Mouse (Mus musculus) hematopoietic stem cell, adult 5-6 weeks (primary cell): ENCODE data around the gene Ahnak. TPM values are rescaled to one million over a fixed set of nuclear protein-coding genes. Genes with fewer than 3 reads are reported as not detected.

Source experiments
- ATAC-seq, 2 experiments: fragments of 125-278 bp in 1 of 2; replicated peaks in 1 of 2; 2 replicates each; pipeline ENCODE4 v1.8.0; 2016 to 2017; ENCODE audit warnings: inconsistent platforms in 2 of 2, mild to moderate bottlenecking in 2 of 2, moderate number of reproducible peaks in 2 of 2, low read depth in 1 of 2, moderate TSS enrichment in 1 of 2; ENCODE audit not compliant: low FRiP score in 2 of 2, poor library complexity in 2 of 2, severe bottlenecking in 2 of 2, insufficient read depth in 1 of 2, low TSS enrichment in 1 of 2
- total RNA-seq: library from RNA; stranded (forward); fragments of 172-1452, 232-1000 nt; gene quantifications from 2 replicates; pipeline ENCODE4 v1.2.3, GENCODE M21; 2017

The Ahnak gene
- total RNA-seq, 1 experiment from 2014 or later = 28.0 TPM

DNA sequence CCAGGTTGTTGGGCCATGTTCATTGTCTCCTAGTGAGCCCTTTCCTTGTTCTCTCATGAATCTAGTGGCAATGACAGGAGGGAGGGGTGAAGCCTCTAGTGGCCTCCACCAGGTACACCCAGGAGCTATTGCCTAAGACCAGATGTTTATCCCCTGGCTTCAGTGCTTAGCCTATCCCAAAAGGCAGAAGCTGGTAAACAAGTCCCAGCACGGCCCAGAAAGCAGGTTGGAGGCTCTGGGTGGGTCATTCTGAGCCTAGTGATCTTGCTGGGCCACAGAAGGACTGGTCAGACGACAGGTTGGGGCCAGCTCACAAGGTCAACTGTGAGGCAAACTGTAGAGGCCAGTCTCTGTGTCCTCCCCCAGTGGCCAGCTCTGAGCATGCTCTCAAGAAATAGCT, 101.6 kb downstream of the Ahnak start:
- ATAC-seq = no peak

DNA sequence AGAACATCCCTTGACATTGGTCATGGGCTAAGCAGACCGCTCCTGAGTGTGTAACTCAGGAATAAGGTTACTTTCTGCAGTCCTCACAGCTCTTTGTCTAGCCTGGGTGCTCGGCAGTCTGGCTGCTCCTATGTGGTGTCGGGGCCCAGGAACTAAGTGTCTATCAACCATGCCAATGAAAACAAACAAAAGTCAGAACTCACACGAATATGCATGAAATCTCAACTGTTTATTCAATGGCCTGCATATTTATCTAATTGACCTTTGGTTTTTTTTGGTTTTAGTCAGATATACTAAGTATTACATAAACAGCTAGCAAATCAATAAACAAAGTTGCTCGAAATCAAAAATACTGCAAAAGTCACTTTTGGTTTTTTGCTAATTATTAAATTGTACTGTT, 106.0 kb downstream of the Ahnak start:
- ATAC-seq = no peak

DNA sequence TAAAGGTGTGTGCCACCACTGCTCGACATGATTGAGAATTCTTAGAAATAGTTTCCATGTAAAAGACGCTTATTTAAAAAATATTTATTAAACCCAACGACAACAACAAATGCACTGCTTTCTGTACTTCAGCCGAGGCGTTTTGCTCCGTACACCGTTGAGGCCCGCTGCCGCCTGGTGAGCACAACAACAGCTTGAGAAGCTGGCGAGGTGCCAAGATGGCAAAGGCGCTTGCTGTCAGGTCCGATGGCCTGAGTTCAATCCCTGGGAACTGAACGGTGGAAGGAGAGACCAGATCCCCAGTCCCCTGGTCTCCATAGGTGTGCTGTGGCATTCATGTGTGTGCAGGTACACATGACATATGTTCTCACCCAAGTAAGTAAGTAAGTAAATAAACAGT, 108.4 kb downstream of the Ahnak start:
- no peak for ATAC-seq

DNA sequence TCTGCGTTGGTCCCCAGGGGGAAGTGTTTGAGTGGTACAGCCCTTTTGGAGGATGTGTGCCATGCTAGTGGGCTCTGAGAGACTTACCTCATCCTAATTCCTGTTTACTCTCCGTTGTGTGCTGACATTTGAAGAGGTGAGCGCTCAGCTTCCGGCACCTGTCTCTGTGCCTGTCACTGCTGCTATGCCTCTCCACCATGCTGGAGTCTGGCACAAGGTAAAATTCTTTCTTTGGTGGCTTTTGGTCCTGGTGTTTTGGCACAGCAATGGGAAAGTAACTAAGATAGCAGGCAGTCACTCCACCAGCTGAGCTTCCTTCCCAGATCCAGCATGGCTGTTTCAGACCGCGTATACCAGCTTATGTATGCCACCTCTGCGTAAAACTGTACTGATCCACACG, 110.7 kb downstream of the Ahnak start:
- ATAC-seq = no peak

DNA sequence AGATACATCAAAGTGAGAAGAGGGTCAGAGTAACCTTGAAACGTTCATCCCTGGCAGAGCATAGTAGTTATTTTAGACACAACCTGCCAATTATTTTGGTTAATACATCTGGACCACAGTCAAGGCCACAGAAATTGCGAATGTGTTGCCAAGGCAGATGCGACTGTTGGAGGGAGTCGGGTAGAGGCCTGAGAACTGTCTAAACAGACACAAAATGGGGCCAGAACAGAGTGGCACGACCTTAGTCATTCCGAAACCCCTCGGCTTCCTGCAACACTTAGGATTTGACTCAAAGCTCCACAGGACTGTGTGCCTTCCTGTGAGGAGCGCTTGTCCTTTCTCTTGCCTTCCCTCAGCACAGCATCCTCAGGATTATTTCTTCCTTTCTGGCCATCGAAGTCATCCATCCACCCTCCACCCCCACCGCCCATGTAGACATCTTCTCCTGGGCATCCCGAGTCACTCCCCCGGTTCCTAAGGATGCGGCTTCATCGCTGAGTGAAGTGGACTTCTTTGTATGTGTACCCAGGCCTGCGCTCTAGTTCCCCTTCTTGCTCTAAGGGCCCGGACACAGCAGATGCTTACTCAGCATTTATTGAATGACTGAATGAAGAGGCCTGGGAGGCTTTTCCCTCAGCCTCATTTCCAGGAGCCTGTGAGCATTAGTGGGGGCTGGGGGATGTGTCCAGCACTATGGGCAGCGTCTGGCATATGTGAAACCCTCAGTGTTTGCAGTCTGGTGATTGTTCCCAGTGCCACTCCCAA, 111.4 kb downstream of the Ahnak start:
- 0 out of 4 replicates have a peak, but pooled peaks of 1 of the 2 experiments have one; percentile 37 for ATAC-seq

DNA sequence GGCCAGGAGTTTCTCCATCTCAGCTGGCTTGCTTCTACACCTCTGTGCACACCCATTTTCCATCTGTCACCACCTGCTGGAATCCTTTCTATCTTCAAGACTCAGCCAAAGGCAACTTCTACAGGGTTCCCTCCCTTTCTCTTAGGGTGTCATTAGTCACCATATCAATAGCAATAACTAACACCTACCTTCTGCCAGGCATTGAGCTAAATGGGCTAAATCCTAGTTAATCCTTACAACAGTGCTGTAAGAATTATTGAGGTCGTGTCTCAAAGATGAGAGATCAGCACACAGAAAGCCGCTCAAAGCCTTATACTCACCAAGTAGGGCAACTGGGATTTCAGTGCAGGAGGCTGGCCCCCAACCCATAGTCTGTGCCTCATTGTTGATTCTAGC, 112.0 kb downstream of the Ahnak start:
- no peak for ATAC-seq

DNA sequence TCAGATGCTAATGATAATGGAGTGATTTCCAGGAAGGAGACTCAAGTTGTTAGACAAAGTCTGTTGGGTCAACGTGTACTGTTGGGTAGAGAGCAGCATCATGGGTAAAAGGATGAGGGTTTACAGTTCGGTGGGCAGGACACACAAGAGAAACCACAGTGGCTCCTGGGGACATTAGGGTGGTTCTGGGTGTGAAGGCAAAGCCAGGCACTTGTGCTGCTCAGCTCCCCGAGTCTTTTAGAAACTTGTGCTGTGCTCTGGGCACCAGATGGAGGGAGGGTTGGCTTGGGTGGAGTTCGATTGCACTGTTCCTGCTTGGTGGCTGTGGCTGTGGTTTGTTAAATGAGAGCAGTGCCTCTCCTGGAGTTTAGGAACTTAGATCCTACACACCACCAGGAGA, 114.9 kb downstream of the Ahnak start:
- ATAC-seq = no peak

DNA sequence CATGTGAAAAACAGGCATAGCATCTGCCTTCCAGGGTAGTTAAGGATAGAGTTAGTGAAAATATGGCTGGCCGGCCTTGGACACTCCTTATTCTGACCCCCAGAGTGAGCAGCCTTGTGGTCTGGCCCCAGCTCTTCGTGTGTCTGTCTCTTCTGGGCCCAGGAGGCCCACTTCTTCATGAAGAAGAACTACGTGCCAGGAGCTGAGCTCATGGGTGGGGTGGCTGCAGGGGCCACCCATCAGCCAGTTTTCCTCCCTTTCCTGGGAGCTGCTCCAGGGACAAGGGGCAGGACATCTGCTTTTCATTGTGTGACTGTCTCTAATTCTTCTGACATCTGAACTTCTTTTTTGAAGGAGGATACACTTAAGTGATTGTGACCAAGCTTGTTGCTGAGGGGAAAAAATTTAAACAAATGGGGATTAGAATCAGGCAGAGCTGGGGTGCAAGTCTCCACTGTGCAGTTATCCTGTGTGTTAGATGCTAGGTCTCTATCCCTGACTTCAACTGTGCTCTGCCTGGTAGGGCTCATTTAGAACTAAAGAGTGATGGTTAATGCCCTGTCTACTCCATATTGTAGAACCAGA, 116.1 kb downstream of the Ahnak start:
- no peak for ATAC-seq

DNA sequence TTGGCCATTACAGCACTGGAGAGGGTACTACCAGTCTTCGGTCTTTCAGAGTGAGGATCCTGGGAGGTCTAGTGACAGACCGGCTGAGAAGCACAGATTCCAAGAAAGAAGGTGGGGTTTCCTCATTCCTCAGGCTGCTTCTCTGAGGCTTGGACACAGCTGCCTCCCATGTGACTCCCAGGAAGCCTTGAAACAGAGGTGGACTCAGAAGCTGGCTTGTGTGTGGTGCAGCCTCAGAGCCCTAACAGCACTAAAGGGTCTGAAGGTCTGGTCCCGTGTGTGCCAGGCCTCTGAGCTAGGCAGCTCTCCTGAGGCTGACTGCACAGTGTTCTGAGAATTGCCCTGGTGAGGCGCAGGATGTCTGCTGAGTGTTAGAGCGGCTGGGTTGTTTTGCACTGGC, 117.0 kb downstream of the Ahnak start:
- no peak for ATAC-seq

DNA sequence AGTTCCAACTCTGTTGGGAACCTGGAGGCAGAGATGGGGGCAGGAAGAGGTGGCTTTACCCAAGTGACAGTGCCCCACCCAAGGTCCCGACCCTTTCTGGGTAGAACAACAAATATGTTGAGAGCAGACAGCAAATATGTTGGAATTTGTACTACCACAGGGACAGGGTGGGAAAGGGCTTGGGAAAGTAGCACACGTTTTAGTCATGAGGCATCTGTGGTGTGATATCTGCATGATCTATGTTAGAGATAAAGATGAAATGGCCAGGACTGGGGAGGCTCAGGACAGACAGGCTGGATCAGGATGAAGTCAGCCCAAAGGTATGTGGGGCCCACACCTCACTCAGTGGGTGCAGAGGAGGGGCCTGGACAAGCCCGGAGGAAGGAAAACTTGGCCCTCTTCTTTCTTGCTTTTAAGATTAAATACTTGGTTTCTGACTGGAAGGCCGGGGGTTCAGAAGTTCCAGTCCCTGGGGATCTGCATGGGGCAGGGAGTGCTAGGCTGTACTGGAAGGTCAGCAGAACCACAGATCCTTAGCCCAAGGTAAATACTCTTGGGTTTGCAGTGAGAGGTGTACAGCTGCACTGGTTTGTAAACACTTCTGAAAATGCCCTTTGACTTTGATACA, 117.8 kb downstream of the Ahnak start:
- ATAC-seq = no peak

DNA sequence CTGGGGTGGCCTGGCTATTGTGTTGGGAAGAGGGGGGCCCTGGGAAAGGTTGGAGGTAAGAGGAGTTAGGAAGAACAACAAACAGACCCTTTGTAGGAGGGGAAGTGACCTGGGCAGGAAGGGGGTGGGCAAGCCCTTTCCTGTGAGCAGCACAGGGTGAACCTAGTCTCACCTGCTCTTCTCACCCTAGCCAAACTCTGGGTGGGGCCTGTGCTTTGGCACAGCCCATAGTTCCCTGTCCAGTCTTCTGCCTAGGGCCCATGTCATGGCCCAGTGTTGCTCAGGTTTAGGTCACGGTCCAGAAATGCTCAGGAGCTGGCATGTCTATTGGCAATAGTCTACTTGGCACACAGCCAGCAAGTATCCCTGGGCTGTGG, 118.3 kb downstream of the Ahnak start:
- 0 out of 4 replicates have a peak, but pooled peaks of 1 of the 2 experiments have one; percentile 9 for ATAC-seq

DNA sequence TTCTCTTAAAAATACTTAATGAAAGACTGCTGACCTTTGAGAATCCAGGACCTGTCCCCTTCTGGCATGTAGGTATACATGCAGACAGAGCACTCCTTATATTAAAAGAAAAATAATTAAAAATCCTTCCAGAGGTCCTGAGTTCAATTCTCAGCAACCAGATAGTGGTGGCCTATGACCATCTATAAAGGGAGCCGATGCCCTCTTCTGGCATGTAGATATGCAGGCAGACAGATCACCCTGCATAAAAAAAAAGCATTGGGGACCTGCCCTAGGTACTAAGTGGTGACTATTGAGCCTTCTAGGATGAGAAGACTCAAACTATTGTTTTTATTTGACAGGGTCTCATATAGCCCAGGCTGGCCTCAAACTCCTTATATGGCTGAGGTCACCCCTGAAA, 119.5 kb downstream of the Ahnak start:
- no peak for ATAC-seq

DNA sequence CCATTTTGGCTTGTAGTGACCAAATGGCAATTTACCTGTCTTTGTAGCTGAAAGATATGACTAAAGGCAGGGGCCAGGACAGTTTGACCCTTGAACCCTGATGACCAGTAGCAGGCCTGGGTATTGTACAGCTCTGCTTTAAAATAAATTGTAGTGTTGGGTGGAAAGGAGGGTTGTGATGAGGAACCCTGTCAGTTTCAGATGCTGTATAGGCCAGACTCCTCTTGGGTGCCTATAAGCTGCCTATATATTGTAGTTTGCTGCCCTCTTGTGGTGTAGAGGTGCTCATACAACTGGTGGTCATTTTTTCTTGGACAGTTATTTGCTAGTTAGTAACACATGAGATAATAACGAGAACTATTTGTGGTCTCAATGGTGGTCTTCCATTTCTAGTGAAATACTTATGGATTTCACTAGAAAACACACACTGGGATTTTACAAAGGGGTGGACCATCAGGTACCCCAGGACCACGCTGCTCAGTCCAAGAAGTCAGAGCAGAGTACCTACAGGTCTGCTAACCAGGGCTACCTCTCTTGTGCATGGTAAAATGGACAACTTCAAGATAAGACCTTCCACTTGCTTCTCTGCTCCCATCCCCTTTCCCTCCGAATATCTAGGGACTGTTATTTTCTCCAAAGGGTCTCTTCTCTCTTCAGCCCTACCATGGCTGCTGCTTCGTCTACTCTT, 121.2 kb downstream of the Ahnak start:
- peak; percentile 72 to 76 for ATAC-seq

DNA sequence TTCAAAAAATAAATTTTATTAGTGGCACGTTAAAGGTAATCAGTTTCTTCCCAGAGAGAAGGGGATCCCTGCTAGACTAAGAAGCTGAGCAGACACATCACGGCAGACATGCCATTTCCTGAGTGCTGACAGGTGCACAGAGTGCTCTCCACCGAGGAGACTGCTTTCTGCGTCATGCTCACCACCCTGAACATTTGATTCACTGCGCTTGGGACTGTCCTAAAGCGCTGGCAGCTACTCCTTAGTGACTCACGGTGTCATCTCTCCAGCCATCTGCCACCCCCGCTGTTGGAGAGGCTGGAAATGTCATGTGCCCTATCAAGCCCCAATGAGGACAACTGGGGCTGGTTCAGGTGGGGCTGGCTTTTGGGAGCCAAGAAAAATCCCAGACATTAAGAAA, 123.0 kb downstream of the Ahnak start:
- ATAC-seq = no peak

DNA sequence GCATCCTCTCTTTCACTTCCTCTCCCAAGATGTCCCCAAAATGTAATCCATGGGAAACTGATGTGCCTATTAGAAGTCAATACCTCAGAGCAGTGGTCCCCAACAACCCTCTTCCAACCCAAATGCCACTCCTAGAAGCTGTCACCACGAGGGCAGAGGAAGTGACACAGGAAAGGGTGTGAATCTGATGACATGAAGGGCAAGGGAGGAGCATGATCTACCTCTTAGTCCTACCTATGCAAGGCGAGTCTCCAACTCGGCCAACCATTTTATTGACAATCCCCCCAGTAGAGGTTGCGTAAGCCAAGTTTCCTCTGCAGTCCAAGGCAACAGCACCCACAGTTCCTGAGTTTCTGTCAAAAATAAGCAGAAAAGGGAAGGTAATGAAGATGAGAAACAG, 127.2 kb downstream of the Ahnak start:
- no peak for ATAC-seq

DNA sequence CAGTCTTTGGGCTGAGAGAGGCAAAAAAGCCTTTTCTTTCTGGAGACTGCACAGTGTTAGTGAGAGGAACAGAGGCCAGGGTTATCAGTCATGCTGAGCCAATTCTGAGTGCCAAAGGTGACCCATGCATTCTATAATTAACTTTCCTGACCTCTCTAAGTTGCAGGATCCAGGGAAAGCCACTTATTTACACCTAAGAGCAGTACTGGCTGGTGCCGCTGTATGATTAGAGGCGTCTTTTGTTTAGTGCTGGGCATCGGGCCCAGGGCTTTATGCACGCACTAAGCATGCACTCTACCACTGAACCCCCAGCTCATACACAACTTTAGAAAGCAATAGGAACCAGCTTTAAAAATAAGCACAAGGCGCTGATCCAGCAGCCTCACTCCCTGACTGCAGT, 128.2 kb downstream of the Ahnak start:
- ATAC-seq = no peak

DNA sequence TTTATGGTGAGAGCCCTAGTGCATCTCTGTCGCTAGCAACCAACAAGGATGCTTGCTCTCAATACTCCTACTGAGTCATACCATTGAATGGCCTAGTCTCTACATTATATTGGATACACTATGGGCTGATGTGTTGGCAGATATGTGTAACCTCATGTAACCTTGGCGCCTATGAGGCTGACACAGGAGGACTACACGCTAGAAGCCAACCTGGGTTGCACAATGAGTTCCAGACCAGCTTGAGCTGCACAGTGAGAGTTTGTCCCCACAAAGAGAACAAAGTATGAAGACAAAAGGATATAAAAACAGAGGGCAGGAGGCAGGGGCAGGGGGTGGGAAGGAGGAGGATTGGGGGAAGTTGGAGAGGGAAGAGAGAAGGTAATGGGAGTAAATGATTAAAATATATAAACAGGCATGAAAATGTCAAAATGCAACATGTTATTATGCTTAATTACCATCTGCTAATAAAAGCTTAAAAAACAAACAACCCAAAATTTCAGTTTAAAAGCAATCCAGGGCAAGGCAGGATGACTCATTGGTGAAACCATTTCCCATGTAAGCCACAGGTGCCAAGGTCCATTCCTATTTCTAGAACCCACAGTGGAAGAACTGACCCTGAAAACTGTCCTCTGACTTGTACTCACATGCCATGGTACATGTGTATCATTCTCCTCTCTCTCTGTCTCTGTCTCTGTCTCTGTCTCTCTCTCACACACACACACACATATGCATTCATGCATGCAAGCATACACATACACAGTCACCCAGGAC, 130.8 kb downstream of the Ahnak start:
- ATAC-seq = no peak
